23 mouse cellular contexts compared by ENCODE assay signal in the genomic region with DNA sequence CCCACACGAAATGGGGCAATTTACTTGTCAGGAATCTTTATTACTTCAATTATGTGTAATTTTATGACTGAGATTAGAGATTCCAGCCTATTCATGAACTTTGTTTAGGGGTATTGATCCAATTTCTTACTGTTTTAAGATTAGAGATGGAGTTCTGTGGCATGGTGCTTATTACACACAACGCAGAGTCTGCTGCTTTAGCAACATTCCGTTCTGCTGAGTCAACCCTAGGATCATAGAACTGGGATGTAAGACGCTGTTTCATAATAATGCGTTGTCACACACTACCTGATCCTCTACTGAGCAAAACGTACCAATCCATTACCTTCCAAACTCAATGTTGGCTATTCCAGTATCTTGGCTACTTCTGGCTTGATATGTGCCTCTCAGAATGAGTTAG.
DNase-seq lines count a peak whose midpoint lies in the region; ATAC-seq and TF ChIP-seq lines count a peak whose summit lies in the region.
"Had no signal": no experiment of that assay in that cellular context is flagged by ENCODE, and none has a peak within 500 bp of the region (broad histone marks: within the 10 kb centered on the region; RNA-seq: fewer than 3 reads in every experiment).

No protein-coding gene starts in this region.

- no peaks in the 10 kb centered on the region for H3K27me3 ChIP-seq in intestine, embryonic 15.5 days (replicated peaks)
- H3K27me3 ChIP-seq in intestine, embryonic 16.5 days (replicated peaks; ENCODE audit: control insufficient read depth, insufficient read depth, low read length): no peaks in the 10 kb centered on the region
- no peaks in the 10 kb centered on the region for H3K27me3 ChIP-seq in intestine, postnatal 0 days (replicated peaks; ENCODE audit: control insufficient read depth, insufficient read depth, low read length)
- no peaks in the 10 kb centered on the region for H3K27me3 ChIP-seq in midbrain, embryonic 10.5 days (ENCODE audit: low read depth, poor library complexity, severe bottlenecking)
- H3K27me3 ChIP-seq: CH12.LX, Patski had no signal

- H3K27ac ChIP-seq in intestine, embryonic 15.5 days: no peak overlapping the region
- H3K27ac ChIP-seq in intestine, embryonic 16.5 days (ENCODE audit: low read length): no peak overlapping the region
- H3K27ac ChIP-seq in intestine, postnatal 0 days (ENCODE audit: low read depth, low read length): no peak overlapping the region
- H3K27ac ChIP-seq in midbrain, embryonic 10.5 days (replicated peaks): no peak overlapping the region
- H3K27ac ChIP-seq in left cerebral cortex, adult 2 months: no peak overlapping the region

- 57% methylated on average over 6 of the region's 6 CpGs for WGBS in intestine, embryonic 15.5 days
- 58% methylated on average over 6 of the region's 6 CpGs for WGBS in intestine, embryonic 16.5 days
- WGBS in intestine, postnatal 0 days: 51% methylated on average over 6 of the region's 6 CpGs
- 83% methylated on average over 6 of the region's 6 CpGs for WGBS in midbrain, embryonic 10.5 days

- peak; percentile 7 for DNase-seq in Muller cell, postnatal 12 days (ENCODE audit: inconsistent ontology term)
- DNase-seq in midbrain, embryonic 10.5 days (ENCODE audit: low spot score): no peak
- no peak for DNase-seq in left cerebral cortex, adult 2 months (ENCODE audit: extremely low spot score in 1 of 2, low spot score in 2 of 2)
- no peak for DNase-seq in heart, postnatal 10 days
- DNase-seq in urinary bladder, postnatal 10 days (ENCODE audit: low spot score): no peak
- DNase-seq: adrenal gland, adult 2 months; adrenal gland, adult 8-10 months; adrenal gland, postnatal 10 days; adrenal gland, postnatal 14 days; adrenal gland, postnatal 25 days; adrenal gland, postnatal 36 days; B cell, adult 2 months; cerebellum, adult 11 months; cerebellum, adult 11-12 months; cerebellum, adult 18-20 months had no signal

- no peaks in the 10 kb centered on the region for H3K36me3 ChIP-seq in intestine, embryonic 15.5 days
- no peaks in the 10 kb centered on the region for H3K36me3 ChIP-seq in intestine, embryonic 16.5 days (ENCODE audit: control insufficient read depth, insufficient read depth, low read length)
- H3K36me3 ChIP-seq in intestine, postnatal 0 days (ENCODE audit: control insufficient read depth, insufficient read depth): no peaks in the 10 kb centered on the region
- no peaks in the 10 kb centered on the region for H3K36me3 ChIP-seq in midbrain, embryonic 10.5 days
- H3K36me3 ChIP-seq: G1E had no signal

- peak; percentile 45; the same call in 1 of the 2 replicates for ATAC-seq in intestine, embryonic 15.5 days
- peak; percentile 73 for ATAC-seq in intestine, embryonic 16.5 days
- ATAC-seq in intestine, postnatal 0 days: peak; percentile 82
- ATAC-seq: activated CD4-positive, CD25-positive, alpha-beta regulatory T cell, adult 4 months; CD4-positive, CD25-positive, alpha-beta regulatory T cell, adult 4 months; Patski had no signal

- no peaks in the 10 kb centered on the region for H3K4me1 ChIP-seq in intestine, embryonic 15.5 days (replicated peaks)
- no peaks in the 10 kb centered on the region for H3K4me1 ChIP-seq in intestine, embryonic 16.5 days (ENCODE audit: control insufficient read depth, insufficient read depth, low read length)
- no peaks in the 10 kb centered on the region for H3K4me1 ChIP-seq in intestine, postnatal 0 days (replicated peaks; ENCODE audit: control insufficient read depth, insufficient read depth, low read length)
- H3K4me1 ChIP-seq in midbrain, embryonic 10.5 days: no peaks in the 10 kb centered on the region

- no peak overlapping the region for H3K4me2 ChIP-seq in intestine, embryonic 15.5 days (replicated peaks)
- no peak overlapping the region for H3K4me2 ChIP-seq in intestine, embryonic 16.5 days (ENCODE audit: low read depth, low read length)
- H3K4me2 ChIP-seq in intestine, postnatal 0 days (replicated peaks; ENCODE audit: low read depth): no peak overlapping the region

- intact Hi-C loops in left cerebral cortex, adult 2 months (cut with DNase I): no loop called here
- intact Hi-C loops in heart, postnatal 10 days (cut with DNase I): no loop called here

- no peaks in the 10 kb centered on the region for H3K9me3 ChIP-seq in intestine, embryonic 15.5 days
- peaks cover 4% of the 10 kb centered on the region; the same call in 1 of the 2 replicates for H3K9me3 ChIP-seq in intestine, embryonic 16.5 days (ENCODE audit: control insufficient read depth, low read length)
- no peaks in the 10 kb centered on the region for H3K9me3 ChIP-seq in intestine, postnatal 0 days (ENCODE audit: control insufficient read depth)
- H3K9me3 ChIP-seq in midbrain, embryonic 10.5 days (replicated peaks): peaks cover 13% of the 10 kb centered on the region; the same call in 1 of the 2 replicates
- H3K9me3 ChIP-seq: G1E had no signal

- no peak overlapping the region for H3K9ac ChIP-seq in intestine, embryonic 15.5 days
- no peak overlapping the region for H3K9ac ChIP-seq in intestine, embryonic 16.5 days (ENCODE audit: low read depth, low read length)
- no peak overlapping the region for H3K9ac ChIP-seq in intestine, postnatal 0 days (ENCODE audit: low read depth, low read length)

- H3K4me3 ChIP-seq in intestine, embryonic 15.5 days (replicated peaks): no peak overlapping the region
- H3K4me3 ChIP-seq in intestine, embryonic 16.5 days (ENCODE audit: low read length): no peak overlapping the region
- no peak overlapping the region for H3K4me3 ChIP-seq in intestine, postnatal 0 days (ENCODE audit: low read depth, low read length)
- H3K4me3 ChIP-seq in midbrain, embryonic 10.5 days: no peak overlapping the region
- no peak overlapping the region for H3K4me3 ChIP-seq in left cerebral cortex, adult 2 months

- TF ChIP-seq CTCF in intestine, postnatal 0 days (IDR thresholded peaks at IDR 0.05; ENCODE audit: low read depth): no peak
- TF ChIP-seq CTCF in left cerebral cortex, adult 2 months (IDR thresholded peaks at IDR 0.05): no peak
